Mouse (Mus musculus) olfactory bulb, adult 2 months (tissue): ENCODE measurements at regions not wholly inside any gene's neighbourhood (a gene's known extent, or its start where the extent isn't known, plus 50 kb on each side); places are given as distances from the start of the nearest gene placed in this dataset.

Experiments
- H3K27ac ChIP-seq: fragments of 200-500 bp; 2 replicates; pipeline ENCODE4 v1.5.1; 2012; ENCODE audit warnings: low read depth, low read length; ENCODE audit not compliant: insufficient read depth
- H3K4me1 ChIP-seq: fragments of 200-500 bp; 2 replicates; pipeline ENCODE4 v1.6.1; 2012; ENCODE audit warnings: low read length; ENCODE audit not compliant: control insufficient read depth, insufficient read depth
- H3K4me3 ChIP-seq: fragments of 200-500 bp; 2 replicates; pipeline ENCODE4 v1.5.1; 2012; ENCODE audit warnings: mild to moderate bottlenecking, low read depth, low read length, moderate library complexity; ENCODE audit not compliant: insufficient read depth
- CTCF ChIP-seq: fragments of 200-500 bp; IDR thresholded peaks from 2 replicates; pipeline ENCODE4 v1.5.1; 2012; ENCODE audit warnings: low read depth, mild to moderate bottlenecking, low read length, moderate library complexity; ENCODE audit not compliant: insufficient read depth
- POLR2A ChIP-seq: fragments of 200-500 bp; IDR thresholded peaks from 2 replicates; pipeline ENCODE4 v1.6.1; 2012; ENCODE audit warnings: mild to moderate bottlenecking, low read depth, low read length, moderate library complexity; ENCODE audit not compliant: insufficient read depth
- WGBS: fragments of 180-500 bp; shearing (Covaris S2); methylation state at CpG from one replicate; pipeline ENCODE4 v1.1.7; 2018; 5-methylcytosine and 5-hydroxymethylcytosine counted together

GRCm38 (mm10) chr4:150706793-150707724 is 55.1 kb upstream of the Slc45a1 start:
- 73% methylated on average over 19 of the region's 19 CpGs for WGBS
- Histone ChIP-seq H3K27ac (no peak overlapping the region), H3K4me3 (no peak overlapping the region), H3K4me1 (peaks cover 20% of the 10 kb centered on the region)
- TF ChIP-seq POLR2A (no peak), CTCF (no peak)

GRCm38 (mm10) chr4:150706291-150706690 is 54.3 kb upstream of the Slc45a1 start:
- TF ChIP-seq CTCF (no peak), POLR2A (no peak)
- Histone ChIP-seq H3K27ac (no peak overlapping the region), H3K4me3 (no peak overlapping the region), H3K4me1 (peaks cover 20% of the 10 kb centered on the region)
- WGBS: 97% methylated on average over 7 of the region's 7 CpGs

GRCm38 (mm10) chr4:150703266-150703665 is 51.3 kb upstream of the Slc45a1 start:
- no peak for TF ChIP-seq POLR2A
- no peak for TF ChIP-seq CTCF
- WGBS: 92% methylated on average over 5 of the region's 5 CpGs
- Histone ChIP-seq H3K27ac (no peak overlapping the region), H3K4me1 (peaks cover 17% of the 10 kb centered on the region), H3K4me3 (no peak overlapping the region)
